Mouse (Mus musculus) embryo, embryonic 10 days (tissue): ENCODE measurements around the gene Mta3.
"Not testable (repeated sequence)": the region's sequence is repeated elsewhere in the genome, so short reads cannot be mapped to it uniquely, and the experiment has no call there.

Experiments used
- DNase-seq: peaks from one replicate; pipeline ENCODE4 v3.0.0-alpha.2; 2015; ENCODE audit warnings: low spot score

Mta3 gene

DNA sequence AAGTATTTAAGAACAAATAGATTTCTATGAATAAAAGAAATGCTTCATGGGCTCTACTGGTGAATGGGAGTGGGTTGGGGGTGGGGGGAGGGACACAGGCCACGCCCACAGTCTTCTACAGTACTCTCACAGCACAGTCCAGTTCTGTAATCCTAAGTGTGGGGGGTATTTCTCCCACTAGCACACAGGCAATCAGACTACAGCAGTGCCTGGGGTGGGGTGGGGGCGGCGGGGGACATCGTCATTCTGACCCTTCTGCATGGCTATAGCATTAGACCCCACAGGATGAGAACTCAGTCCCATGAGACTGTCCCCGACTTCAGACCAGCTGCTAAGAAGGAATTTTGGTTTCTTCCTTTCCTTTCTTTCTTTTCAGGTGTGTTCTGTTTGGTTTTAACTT is 143.8 kb downstream of the Mta3 start:
- no peak for DNase-seq

DNA sequence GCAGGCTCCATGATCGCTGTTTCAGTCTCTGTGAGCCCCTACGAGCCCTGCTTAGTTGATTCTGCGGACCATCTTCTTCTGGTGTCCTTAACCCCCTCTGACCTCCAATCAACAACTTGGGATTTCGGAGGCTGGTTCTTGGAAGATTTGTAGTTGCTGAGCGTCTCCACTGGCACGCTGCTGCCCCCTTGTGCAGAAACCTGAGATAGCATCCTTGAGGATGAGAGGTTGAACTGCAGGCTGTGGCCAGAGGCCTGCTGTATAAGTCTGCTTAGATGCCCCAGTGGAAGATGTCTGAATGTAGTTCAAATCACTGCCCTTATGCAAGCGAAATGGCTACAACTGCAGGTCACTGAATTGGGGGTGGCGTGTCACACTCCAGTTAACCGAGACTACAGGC is 144.5 kb downstream of the Mta3 start:
- peak; percentile 95 for DNase-seq

DNA sequence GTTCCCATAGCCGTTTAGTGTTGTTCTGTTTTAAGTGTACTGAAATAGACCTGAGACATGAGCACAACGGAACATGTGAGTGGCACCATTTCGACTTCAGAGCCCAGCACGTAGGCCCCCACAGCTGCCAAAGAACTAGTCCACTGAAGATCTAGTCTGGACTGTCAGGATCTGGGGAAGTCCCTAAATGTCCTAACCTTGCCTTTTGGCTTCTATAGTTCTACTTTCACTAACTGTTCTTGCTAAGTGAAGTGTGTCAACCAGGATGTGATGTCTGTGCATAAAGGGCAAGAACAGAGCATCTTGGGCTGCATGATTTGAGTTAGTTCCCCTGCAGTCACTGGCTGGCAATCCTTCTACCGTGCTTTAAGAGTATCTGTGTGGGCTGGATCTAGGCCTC is 144.9 kb downstream of the Mta3 start:
- DNase-seq: no peak

DNA sequence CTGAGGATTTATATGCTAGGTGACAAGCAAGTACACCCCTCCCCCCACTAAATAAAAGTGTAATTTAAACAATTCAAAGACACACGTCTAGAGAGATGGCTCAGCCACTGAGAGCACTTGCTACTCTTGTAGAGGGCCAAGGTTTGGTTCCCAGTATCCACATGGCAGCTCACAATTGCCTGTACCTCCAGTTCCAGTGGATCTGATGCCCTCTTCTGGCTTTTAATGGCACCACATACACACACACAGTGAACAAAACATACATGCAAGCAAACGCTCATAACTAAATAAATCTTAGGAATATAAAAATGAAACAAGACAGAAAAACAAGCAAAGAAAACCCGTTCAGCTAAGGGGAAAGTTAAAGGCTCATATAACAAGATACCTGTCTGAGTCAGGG is 147.9 kb downstream of the Mta3 start:
- DNase-seq: no peak

DNA sequence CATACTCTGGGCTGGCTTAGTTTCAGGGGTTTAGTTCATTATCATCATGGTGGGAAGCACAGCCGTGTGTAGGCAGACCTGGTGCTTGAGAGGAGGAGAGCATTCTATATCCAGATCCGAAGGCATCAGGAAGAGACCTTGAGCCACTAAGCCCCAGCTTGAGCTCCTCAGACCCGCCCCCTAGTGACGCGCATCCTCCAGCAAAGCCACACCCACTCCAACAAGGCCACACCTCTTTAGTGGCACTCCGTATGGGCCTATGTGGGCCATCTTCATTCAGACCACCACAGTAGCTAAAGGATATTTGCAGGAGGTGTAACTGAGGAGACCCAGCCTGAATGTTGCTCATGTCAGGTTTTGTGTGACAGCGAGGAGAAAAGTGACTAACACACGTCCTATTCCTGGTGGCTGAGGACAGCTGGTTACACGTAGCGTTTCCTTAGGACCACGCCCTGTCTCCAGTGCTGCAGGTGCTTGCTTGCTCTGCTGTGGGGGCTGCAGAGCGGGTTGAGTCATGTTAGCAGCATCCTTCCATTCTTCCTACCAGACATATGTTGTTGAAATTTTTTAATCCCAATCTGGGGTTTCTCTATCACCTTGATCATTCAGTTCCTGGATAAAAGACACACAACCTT is 148.4 kb downstream of the Mta3 start:
- DNase-seq: peak; percentile 56

DNA sequence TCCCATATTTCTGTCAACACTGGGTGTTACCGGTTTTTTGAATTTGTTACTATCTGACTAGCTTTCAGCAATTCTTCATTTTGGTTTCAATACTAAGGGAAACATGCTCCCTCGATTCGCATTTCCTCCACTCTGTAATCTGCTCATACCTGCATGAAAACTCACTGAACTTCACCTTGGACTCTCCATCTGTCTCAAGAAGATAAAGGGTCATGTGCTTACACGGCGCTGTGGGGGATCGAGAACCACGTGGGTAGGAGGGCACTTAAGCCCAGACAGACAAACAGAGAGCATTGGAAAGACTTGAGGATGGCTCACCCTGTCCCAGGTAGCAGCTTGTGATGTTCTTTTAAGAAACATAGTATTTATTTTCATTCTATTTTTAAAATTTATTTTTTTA is 152.4 kb downstream of the Mta3 start:
- no peak for DNase-seq

DNA sequence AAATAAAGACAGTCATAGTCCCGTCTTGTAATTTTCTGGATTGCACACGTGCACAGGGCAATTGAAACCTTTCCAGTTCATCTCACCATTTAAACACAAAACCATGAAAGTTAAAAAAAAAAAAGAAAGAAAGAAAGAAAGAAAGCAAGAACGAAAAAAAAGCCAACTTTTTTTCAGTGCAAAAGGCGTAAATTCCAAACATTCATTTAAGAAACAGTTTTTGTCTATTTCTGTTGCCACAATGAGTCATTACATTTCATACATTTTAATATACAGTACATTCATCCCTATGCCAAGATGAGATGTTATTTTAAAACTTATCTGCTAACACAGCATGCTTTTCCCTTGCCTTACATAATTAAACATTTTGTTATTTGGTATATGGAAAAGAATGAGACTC is 153.7 kb downstream of the Mta3 start:
- DNase-seq: no peak

DNA sequence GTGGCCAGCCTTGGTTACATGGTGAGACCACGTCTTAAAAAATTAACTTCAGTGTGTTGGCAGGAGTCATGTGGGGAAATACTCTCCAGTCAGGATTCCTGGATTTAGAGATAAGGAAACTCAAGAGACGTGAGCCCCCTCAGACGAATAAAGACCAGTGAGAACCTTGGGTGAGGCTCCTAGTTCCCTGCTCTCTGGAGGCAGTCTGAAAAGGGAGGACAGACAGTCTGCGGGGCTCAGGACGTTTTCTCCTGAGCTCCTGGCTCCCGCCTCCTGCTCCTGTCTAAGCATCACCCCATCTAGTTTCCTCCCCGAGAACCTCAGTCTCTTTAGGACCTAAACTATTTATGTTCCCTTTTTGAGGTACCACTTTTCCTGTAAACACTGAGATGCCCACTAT is 154.3 kb downstream of the Mta3 start:
- no peak for DNase-seq

DNA sequence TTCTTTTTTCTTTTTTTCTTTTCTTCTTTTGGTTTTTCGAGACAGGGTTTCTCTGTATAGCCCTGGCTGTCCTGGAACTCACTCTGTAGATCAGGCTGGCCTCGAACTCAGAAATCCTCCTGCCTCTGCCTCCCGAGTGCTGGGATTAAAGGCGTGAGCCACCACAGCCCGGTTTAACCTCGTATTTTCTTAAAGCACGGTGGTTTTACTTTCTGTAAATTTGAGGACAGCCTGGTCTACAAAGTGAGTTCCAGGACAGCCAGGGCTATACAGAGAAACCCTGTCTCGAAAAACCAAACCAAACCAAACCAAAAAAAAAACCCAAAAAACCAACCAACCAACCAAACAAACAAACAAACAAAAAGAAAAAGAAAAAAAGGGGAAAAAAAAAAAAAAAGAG is 155.0 kb downstream of the Mta3 start:
- DNase-seq: not testable (repeated sequence)

DNA sequence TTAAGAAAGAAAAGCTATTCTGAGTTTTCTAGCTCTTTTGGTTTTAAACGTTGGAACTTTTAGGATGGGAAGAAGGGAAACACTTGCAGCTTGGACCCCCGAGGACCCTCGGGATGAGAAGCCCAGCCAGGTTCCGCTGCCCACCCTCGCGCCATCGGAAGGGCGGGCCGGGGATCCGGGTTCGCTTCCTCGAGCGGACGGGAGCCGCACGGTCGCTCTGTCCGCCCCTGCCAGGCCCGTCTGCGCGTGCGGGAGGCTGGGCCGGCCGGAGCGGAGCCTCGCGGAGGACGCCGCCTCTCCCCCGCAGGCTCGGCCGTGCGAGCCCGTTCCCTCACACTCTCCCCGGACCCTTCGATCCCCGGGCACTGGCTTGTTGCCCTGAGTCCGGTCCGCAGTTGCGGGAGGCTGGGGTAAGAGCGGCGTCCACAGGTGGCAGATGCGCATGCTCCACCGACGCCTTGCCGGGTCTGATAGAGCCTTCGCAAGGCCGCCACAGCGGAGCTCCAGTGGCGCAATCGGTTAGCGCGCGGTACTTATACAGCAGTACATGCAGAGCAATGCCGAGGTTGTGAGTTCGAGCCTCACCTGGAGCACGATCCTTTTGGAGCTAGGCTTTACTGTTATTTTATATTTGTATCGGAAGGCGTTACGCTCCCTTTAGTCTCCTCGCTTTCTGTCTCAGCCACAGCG is 155.6 kb downstream of the Mta3 start:
- peak; percentile 98 for DNase-seq

DNA sequence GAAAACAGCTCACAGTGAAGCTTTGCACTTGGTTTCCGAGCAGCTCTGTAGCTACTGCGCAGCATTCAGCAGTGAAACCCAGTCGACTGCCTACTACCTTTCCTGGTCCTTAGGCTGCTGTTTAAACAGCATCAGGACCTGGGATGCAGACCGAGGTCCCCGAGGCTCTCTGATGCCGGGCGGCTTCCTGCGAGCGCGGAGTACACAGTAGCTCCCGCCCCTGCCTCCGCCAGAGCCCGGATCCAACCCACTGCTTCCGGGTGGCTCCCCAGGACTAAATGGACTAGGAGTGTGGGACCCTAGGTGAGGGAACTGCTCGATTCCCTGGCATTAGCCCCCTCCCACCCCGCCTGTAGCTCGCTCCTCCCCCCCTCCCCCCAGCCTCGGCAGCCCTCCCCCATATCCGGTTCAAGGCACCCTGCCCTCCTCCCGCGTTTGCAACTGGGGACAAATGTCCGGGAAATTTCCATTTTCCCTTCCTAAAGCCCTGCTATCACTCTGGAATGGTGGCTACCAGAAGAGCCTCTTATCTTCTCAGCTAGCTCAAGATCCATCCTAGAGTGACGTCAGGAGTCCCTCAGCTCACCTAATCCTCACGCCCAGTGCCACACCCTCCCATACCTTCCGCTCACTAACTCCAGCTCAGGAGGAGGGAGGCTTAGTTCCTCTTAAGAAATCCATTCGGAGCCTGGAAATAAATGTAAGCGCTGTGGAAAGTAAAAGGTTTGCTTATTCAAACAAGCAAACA is 156.3 kb downstream of the Mta3 start:
- peak; percentile 58 for DNase-seq

DNA sequence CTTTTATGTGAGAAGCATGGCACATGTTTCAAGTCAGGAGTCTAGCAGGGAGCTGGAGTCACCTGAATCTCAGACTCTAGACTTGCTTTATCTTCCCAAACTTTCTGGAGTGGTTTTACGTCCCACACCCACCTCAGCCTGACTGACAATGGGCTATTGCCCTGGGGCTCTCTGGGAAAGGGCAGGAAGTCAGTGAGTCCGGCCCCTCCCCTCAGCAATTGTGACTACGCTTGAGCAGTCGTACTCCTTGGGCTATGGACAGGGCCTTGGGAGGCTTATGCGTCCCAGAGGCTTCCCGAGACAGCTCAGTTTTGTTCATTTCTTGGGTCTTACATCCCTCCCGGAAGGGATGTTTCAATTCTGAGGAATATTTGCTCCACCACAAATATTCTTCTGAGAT is 159.4 kb downstream of the Mta3 start:
- DNase-seq: no peak

DNA sequence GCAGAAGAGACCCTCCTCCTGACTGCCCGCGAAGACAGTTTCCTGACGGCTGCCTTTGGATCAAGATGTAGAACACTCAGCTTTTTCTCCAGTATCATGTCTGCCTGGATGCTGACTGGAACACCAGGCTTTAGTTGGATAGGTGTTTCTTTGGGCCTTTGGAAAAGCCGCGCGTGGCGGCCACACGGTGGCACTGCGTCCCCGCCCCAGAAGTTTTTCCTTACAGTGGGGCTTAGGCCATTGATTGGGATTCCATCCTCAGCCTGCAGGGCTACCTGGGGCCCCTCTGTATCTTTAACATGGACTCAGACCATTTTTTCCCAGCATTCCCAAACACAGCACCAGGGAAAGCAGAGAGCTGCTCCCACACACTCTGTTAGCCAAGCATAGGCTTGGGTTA is 160.6 kb downstream of the Mta3 start:
- peak; percentile 79 for DNase-seq

DNA sequence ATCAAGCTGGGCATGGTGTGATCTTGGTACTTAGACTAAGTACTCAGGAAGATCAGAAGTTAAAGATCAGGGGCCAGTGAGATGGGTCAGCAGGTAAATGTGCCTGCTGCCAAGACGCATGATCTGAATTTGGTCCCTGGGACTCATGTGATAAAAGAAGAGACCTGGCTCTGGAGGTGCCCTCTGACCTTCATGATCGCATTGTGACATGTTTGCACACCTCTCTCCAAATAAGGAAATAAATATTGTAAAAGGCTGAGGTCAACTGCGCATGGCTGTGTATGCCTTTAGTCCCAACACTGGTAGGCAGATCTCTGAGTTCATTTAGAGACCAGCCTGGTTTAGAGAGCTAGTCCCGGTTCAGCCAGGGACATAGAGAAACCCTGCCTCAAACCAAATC is 164.4 kb downstream of the Mta3 start:
- DNase-seq: no peak
